Mouse (Mus musculus): Measurements from ENCODE around the gene Tdrd1. TPM values are rescaled to one million over a fixed set of nuclear protein-coding genes. Genes with fewer than 3 reads are reported as not detected.
"Not testable (repeated sequence)": the region's sequence is repeated elsewhere in the genome, so short reads cannot be mapped to it uniquely, and the experiment has no call there.

Gene Tdrd1
- total RNA-seq (2021), result under 1 TPM; 0.14 TPM
- long read RNA-seq, experiment 1, result 0 reads
- long read RNA-seq, experiment 2, result 0 reads

GRCm38 (mm10) chr19:56826047-56826631 is at the start of gene Tdrd1:
Gene Tdrd1 (plus strand): TSS chr19:56826209.
- DNase-seq (ENCODE audit: low spot score in 2 of 2), result no peak

- DNase-seq (ENCODE audit: low spot score in 2 of 2), result no peak
Observed at GRCm38 (mm10) chr19:56776719-56777382, 49.2 kb upstream of the Tdrd1 start.

- not testable (repeated sequence) for DNase-seq (ENCODE audit: low spot score in 2 of 2)
Observed at GRCm38 (mm10) chr19:56778532-56778931, 47.5 kb upstream of the Tdrd1 start.

GRCm38 (mm10) chr19:56787911-56788310 is 38.1 kb upstream of the Tdrd1 start:
- no peak for DNase-seq (ENCODE audit: low spot score in 2 of 2)

- DNase-seq (ENCODE audit: low spot score in 2 of 2), result no peak
Observed at GRCm38 (mm10) chr19:56788952-56789351, 37.1 kb upstream of the Tdrd1 start.

GRCm38 (mm10) chr19:56797376-56797775 is 28.6 kb upstream of the Tdrd1 start:
- DNase-seq (ENCODE audit: low spot score in 2 of 2), result no peak

GRCm38 (mm10) chr19:56800226-56800625 is 25.8 kb upstream of the Tdrd1 start:
- no peak for DNase-seq (ENCODE audit: low spot score in 2 of 2)

GRCm38 (mm10) chr19:56800930-56801655 is 24.9 kb upstream of the Tdrd1 start:
- DNase-seq (ENCODE audit: low spot score in 2 of 2), result no peak

GRCm38 (mm10) chr19:56801656-56802351 is 24.2 kb upstream of the Tdrd1 start:
- no peak for DNase-seq (ENCODE audit: low spot score in 2 of 2)

GRCm38 (mm10) chr19:56802352-56802746 is 23.7 kb upstream of the Tdrd1 start:
- no peak for DNase-seq (ENCODE audit: low spot score in 2 of 2)

- no peak for DNase-seq (ENCODE audit: low spot score in 2 of 2)
Observed at GRCm38 (mm10) chr19:56805366-56805765, 20.6 kb upstream of the Tdrd1 start.

- no peak for DNase-seq (ENCODE audit: low spot score in 2 of 2)
Observed at GRCm38 (mm10) chr19:56807122-56807521, 18.9 kb upstream of the Tdrd1 start.

GRCm38 (mm10) chr19:56808771-56809170 is 17.2 kb upstream of the Tdrd1 start:
- DNase-seq (ENCODE audit: low spot score in 2 of 2), result no peak

- no peak for DNase-seq (ENCODE audit: low spot score in 2 of 2)
Observed at GRCm38 (mm10) chr19:56810641-56811146, 15.3 kb upstream of the Tdrd1 start.

- peak in 1 of 2 experiments; percentile 35 for DNase-seq (ENCODE audit: low spot score in 2 of 2)
Observed at GRCm38 (mm10) chr19:56811590-56811989, 14.4 kb upstream of the Tdrd1 start.

- DNase-seq (ENCODE audit: low spot score in 2 of 2), result no peak
Observed at GRCm38 (mm10) chr19:56813360-56813759, 12.6 kb upstream of the Tdrd1 start.

- DNase-seq (ENCODE audit: low spot score in 2 of 2), result no peak
Observed at GRCm38 (mm10) chr19:56817851-56818526, 8.0 kb upstream of the Tdrd1 start.

GRCm38 (mm10) chr19:56821040-56821797 is 4.8 kb upstream of the Tdrd1 start:
- no peak for DNase-seq (ENCODE audit: low spot score in 2 of 2)

- DNase-seq (ENCODE audit: low spot score in 2 of 2), result peak; percentile 89 to 91
Observed at GRCm38 (mm10) chr19:56821798-56822447, 4.1 kb upstream of the Tdrd1 start, which contains the start of gene Ccdc186. Gene Ccdc186 (minus strand): TSS chr19:56822190.

All from adrenal gland, postnatal 4 days (tissue).